In genomic region chr3:79219144-79219930, GRCm38 (mm10) we compare ENCODE assay signal across 11 mouse cellular contexts.
A peak's percentile ranks its signal among the peaks of the same experiment; 100 is the strongest.
DNase-seq lines count a peak whose midpoint lies in the region; ATAC-seq and TF ChIP-seq lines count a peak whose summit lies in the region.
"Had no signal": no experiment of that assay in that cellular context is flagged by ENCODE, and none has a peak within 500 bp of the region (broad histone marks: within the 10 kb centered on the region; RNA-seq: fewer than 3 reads in every experiment).

No protein-coding gene starts in this region.

- H3K4me2 ChIP-seq in heart, embryonic 16.5 days (ENCODE audit: low read depth, low read length), result no peak overlapping the region
- H3K4me2 ChIP-seq in lung, embryonic 15.5 days, result no peak overlapping the region
- H3K4me2 ChIP-seq in intestine, embryonic 16.5 days (ENCODE audit: low read depth, low read length), result no peak overlapping the region
- H3K4me2 ChIP-seq: embryonic facial prominence, embryonic 13.5 days had no signal

- no peak for DNase-seq in heart, postnatal 4 days
- no peak for DNase-seq in lung, adult 2 months
- DNase-seq: cerebellum, adult 11-12 months; kidney, adult 8-10 months had no signal

- no peak for TF ChIP-seq CTCF in lung, adult 2 months (IDR thresholded peaks at IDR 0.05; ENCODE audit: insufficient read depth, low read length)

- ATAC-seq in heart, embryonic 16.5 days (replicated peaks; ENCODE audit: extremely low read depth, insufficient read depth, low FRiP score), result no peak
- ATAC-seq in lung, embryonic 15.5 days (ENCODE audit: borderline replicate concordance, extremely low read depth, low FRiP score, low TSS enrichment), result no peak
- ATAC-seq in granulocyte monocyte progenitor cell, adult 5-6 weeks (replicated peaks; ENCODE audit: poor library complexity, severe bottlenecking), result peak; percentile 60
- 0 out of 2 replicates have a peak, but pooled peaks have one; percentile 23 for ATAC-seq in monocyte, adult 5-6 weeks (replicated peaks; ENCODE audit: insufficient number of reproducible peaks, low FRiP score, low TSS enrichment, poor library complexity, severe bottlenecking)
- ATAC-seq in intestine, embryonic 16.5 days, result no peak

- no peaks in the 10 kb centered on the region for H3K36me3 ChIP-seq in heart, embryonic 16.5 days (ENCODE audit: control insufficient read depth, insufficient read depth)
- no peaks in the 10 kb centered on the region for H3K36me3 ChIP-seq in lung, embryonic 15.5 days
- no peaks in the 10 kb centered on the region for H3K36me3 ChIP-seq in intestine, embryonic 16.5 days (ENCODE audit: control insufficient read depth, insufficient read depth, low read length)
- H3K36me3 ChIP-seq: embryonic facial prominence, embryonic 13.5 days; G1E had no signal

- peaks cover 22% of the 10 kb centered on the region for H3K4me1 ChIP-seq in heart, embryonic 16.5 days (ENCODE audit: control insufficient read depth, insufficient read depth, low read length)
- H3K4me1 ChIP-seq in lung, embryonic 15.5 days, result peaks cover 49% of the 10 kb centered on the region
- H3K4me1 ChIP-seq in lung, adult 2 months (ENCODE audit: control insufficient read depth, insufficient read depth, low read length), result peaks cover 21% of the 10 kb centered on the region
- H3K4me1 ChIP-seq in intestine, embryonic 16.5 days (ENCODE audit: control insufficient read depth, insufficient read depth, low read length), result peaks cover 21% of the 10 kb centered on the region

- 57% methylated on average over 10 of the region's 10 CpGs for WGBS in heart, embryonic 16.5 days
- 49% methylated on average over 10 of the region's 10 CpGs for WGBS in lung, embryonic 15.5 days
- WGBS in lung, adult 2 months, result 37% methylated on average over 10 of the region's 10 CpGs
- WGBS in intestine, embryonic 16.5 days, result 62% methylated on average over 10 of the region's 10 CpGs

- no peak overlapping the region for H3K4me3 ChIP-seq in heart, embryonic 16.5 days (ENCODE audit: low read length)
- H3K4me3 ChIP-seq in lung, embryonic 15.5 days, result no peak overlapping the region
- H3K4me3 ChIP-seq in lung, adult 2 months (replicated peaks; ENCODE audit: extremely low read depth, low read depth, low read length), result no peak overlapping the region
- H3K4me3 ChIP-seq in intestine, embryonic 16.5 days (ENCODE audit: low read length), result no peak overlapping the region
- H3K4me3 ChIP-seq: embryonic facial prominence, embryonic 13.5 days had no signal

- H3K9ac ChIP-seq in heart, embryonic 16.5 days (ENCODE audit: low read length), result no peak overlapping the region; the same call in 1 of the 2 replicates
- no peak overlapping the region for H3K9ac ChIP-seq in lung, embryonic 15.5 days
- no peak overlapping the region for H3K9ac ChIP-seq in intestine, embryonic 16.5 days (ENCODE audit: low read depth, low read length)
- H3K9ac ChIP-seq: embryonic facial prominence, embryonic 13.5 days had no signal

- no peaks in the 10 kb centered on the region for H3K27me3 ChIP-seq in heart, embryonic 16.5 days (ENCODE audit: control insufficient read depth, insufficient read depth, low read length)
- H3K27me3 ChIP-seq in lung, embryonic 15.5 days, result no peaks in the 10 kb centered on the region
- H3K27me3 ChIP-seq in intestine, embryonic 16.5 days (replicated peaks; ENCODE audit: control insufficient read depth, insufficient read depth, low read length), result no peaks in the 10 kb centered on the region
- H3K27me3 ChIP-seq: embryonic facial prominence, embryonic 13.5 days had no signal

- no peaks in the 10 kb centered on the region for H3K9me3 ChIP-seq in heart, embryonic 16.5 days (replicated peaks; ENCODE audit: control insufficient read depth, low read length)
- H3K9me3 ChIP-seq in lung, embryonic 15.5 days, result no peaks in the 10 kb centered on the region
- H3K9me3 ChIP-seq in intestine, embryonic 16.5 days (ENCODE audit: control insufficient read depth, low read length), result no peaks in the 10 kb centered on the region
- H3K9me3 ChIP-seq: embryonic facial prominence, embryonic 13.5 days; G1E had no signal

- H3K27ac ChIP-seq in heart, embryonic 16.5 days (ENCODE audit: low read length), result peak overlapping the region; percentile 68
- H3K27ac ChIP-seq in lung, embryonic 15.5 days, result peak overlapping the region; percentile 64
- H3K27ac ChIP-seq in intestine, embryonic 16.5 days (ENCODE audit: low read length), result no peak overlapping the region
- H3K27ac ChIP-seq: embryonic facial prominence, embryonic 13.5 days had no signal

- no peak for TF ChIP-seq POLR2A in lung, adult 2 months (IDR thresholded peaks at IDR 0.05; ENCODE audit: borderline replicate concordance, extremely low read depth, low read depth, low read length)

Comparison
In these comparisons a context has a peak if more than half of its experiments do, and no peak if none do; other contexts are left out.
1. ATAC-seq: peak in granulocyte monocyte progenitor cell, adult 5-6 weeks (single experiment) and monocyte, adult 5-6 weeks (single experiment); none in heart, embryonic 16.5 days (single experiment), lung, embryonic 15.5 days (single experiment) and intestine, embryonic 16.5 days (single experiment).